Mouse (Mus musculus) left cerebral cortex, adult 8-10 months (tissue): ENCODE results near the gene Glb1l3. TPM values are rescaled to one million over a fixed set of nuclear protein-coding genes. Genes with fewer than 3 reads are reported as not detected.
A peak's percentile ranks its signal among the peaks of the same experiment; 100 is the strongest.
"Not testable (repeated sequence)": the region's sequence is repeated elsewhere in the genome, so short reads cannot be mapped to it uniquely, and the experiment has no call there.

ENCODE experiments used
- DNase-seq, 2 experiments: peaks; one replicate each; pipeline ENCODE4 v3.0.0; 2022; ENCODE audit warnings: low spot score in 2 of 2
- total RNA-seq, 4 experiments: library from RNA; stranded (reverse); gene quantifications; 2 replicates each; pipeline ENCODE4 v1.2.4; 2022

Gene Glb1l3
- total RNA-seq, result not detected

- DNase-seq, result no peak
These were observed at the start of gene Glb1l3 for GRCm38 (mm10) chr9:26860751-26861150. TSS of gene Glb1l3 (minus strand) at chr9:26860890.

DNA sequence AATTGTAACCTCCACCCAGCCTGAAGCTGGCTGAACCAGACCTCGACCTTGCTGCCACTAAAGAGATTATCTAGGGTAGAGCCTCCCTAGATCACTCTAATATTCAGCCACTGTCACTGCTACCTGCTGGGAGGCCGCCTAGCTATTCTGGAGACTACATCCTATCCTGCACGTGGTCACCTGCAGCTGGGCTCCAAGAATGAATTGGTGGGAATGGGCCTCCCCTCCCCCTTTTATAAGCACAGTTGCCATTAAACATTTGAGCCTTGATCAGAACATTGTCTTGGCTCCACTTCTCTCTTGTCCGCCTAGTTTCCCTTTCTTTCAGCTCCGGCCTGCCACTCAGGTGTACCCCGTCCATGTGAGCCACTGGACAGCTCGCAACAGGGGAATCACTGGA is 9.2 kb upstream of the Glb1l3 start:
- DNase-seq, result not testable (repeated sequence)

GRCm38 (mm10) chr9:26831089-26831488 is 29.6 kb downstream of the Glb1l3 start:
- no peak for DNase-seq

- no peak for DNase-seq
These were observed 40.7 kb downstream of the Glb1l3 start for GRCm38 (mm10) chr9:26819942-26820341.

- DNase-seq, result no peak
These were observed 52.0 kb downstream of the Glb1l3 start for GRCm38 (mm10) chr9:26808735-26809134.

GRCm38 (mm10) chr9:26805935-26806666 is 54.6 kb downstream of the Glb1l3 start, which contains the start of gene Glb1l2:
TSS of gene Glb1l2 (minus strand) at chr9:26806468.
- peak; percentile 39 to 83 for DNase-seq

GRCm38 (mm10) chr9:26804321-26804720 is 56.4 kb downstream of the Glb1l3 start:
- no peak for DNase-seq

DNA sequence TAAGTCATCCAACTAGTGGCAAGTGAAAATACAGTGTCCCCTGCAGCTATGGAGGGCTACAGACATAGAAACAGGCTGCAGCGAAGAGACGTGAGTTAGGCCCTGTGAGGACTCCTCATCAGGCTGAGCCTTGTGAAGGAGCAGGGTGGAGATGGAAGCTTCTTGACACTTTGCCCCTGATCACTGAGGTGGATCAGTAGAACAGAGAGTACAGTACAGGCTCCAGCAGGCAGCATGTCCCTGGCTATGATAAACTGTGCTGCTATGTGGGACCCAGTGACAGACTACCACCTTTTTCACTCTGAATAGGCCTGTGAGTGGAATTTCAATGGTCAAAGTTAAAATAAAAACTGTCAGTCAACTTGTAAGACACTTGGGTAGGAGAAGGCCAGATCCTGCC is 60.3 kb downstream of the Glb1l3 start:
- DNase-seq, result no peak

GRCm38 (mm10) chr9:26798731-26799130 is 62.0 kb downstream of the Glb1l3 start:
- DNase-seq, result no peak

- no peak for DNase-seq
These were observed 62.5 kb downstream of the Glb1l3 start for GRCm38 (mm10) chr9:26798205-26798604.

GRCm38 (mm10) chr9:26792829-26793228 is 67.9 kb downstream of the Glb1l3 start:
- no peak for DNase-seq

DNA sequence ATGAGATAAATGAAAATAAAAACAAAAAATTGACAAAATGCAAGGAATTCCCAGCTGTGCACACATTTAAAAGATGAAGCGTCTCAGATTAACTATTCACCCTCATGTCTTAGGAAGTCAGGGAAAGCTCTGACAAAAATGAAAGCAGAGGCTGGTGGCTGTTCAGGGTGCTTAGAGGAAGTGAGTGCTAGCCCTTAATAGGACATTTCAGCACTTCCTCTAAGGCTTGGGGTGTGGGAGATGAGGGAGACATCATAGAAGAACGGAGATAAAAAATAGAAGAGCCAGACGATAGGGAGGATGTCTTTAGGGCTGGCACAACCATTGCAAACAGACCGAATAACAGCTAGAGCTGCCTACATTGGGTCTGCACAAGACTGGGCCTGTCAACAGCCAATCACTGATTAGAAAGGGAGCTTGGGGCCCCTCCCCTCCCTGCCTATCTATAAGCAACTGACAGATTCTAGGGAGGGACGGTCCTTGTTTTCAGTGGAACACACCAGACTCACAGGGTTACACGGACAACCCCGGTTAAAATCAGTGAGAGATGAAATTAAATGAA is 77.2 kb downstream of the Glb1l3 start:
- no peak for DNase-seq

GRCm38 (mm10) chr9:26778421-26778820 is 82.3 kb downstream of the Glb1l3 start:
- DNase-seq, result no peak

- DNase-seq, result no peak
These were observed 84.4 kb downstream of the Glb1l3 start for GRCm38 (mm10) chr9:26776122-26776902.

GRCm38 (mm10) chr9:26775700-26776099 is 85.0 kb downstream of the Glb1l3 start:
- DNase-seq, result no peak

DNA sequence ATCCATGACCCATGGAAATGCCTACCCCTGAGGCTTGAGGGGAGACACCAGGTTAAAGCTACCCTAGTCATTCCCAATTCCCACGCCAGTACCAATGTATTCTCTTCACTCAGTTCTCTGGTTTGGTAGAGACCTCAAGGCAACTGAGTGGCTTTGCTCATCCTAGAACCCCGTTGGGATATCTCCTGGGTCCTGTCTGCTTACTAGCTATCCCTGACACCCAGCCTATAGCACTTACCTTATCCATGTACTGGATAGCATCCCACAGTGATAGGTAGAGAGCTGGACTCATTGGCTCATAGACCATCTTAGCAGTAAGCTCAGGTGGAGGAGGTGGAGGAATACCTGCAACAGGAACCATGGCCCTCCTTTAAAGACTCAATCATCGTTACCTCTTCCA is 92.5 kb downstream of the Glb1l3 start:
- DNase-seq, result no peak

Other genes starting within 250 kb of the Glb1l3 start
- gene B3gat1, start 127.2 kb downstream of the Glb1l3 start, total RNA-seq, result 100 to 1,000 TPM; 169 to 190 (median 171) TPM
- gene Glb1l2, start 54.4 kb downstream of the Glb1l3 start, total RNA-seq, result under 1 TPM; 0.20 to 0.95 (median 0.42) TPM
- gene Gm1110, start 62.2 kb upstream of the Glb1l3 start, total RNA-seq, result not detected
- 10 to 100 TPM; 27.7 to 39.5 (median 38.0) TPM for gene Acad8, start 138.7 kb upstream of the Glb1l3 start, total RNA-seq
- gene Thyn1, start 138.8 kb upstream of the Glb1l3 start, total RNA-seq, result 10 to 100 TPM; 63.5 to 66.8 (median 64.3) TPM
- gene Vps26b, start 169.2 kb upstream of the Glb1l3 start, total RNA-seq, result 100 to 1,000 TPM in 2 of 4 experiments, 10 to 100 TPM in 2; 91.6 to 107 (median 97.7) TPM
- 10 to 100 TPM; 19.1 to 21.7 (median 19.4) TPM for gene Ncapd3, start 169.3 kb upstream of the Glb1l3 start, total RNA-seq